Mouse (Mus musculus) neural tube, embryonic 12.5 days (tissue): ENCODE results near the gene Capzb. TPM values are rescaled to one million over a fixed set of nuclear protein-coding genes. Genes with fewer than 3 reads are reported as not detected.

Experiments
- ATAC-seq: fragments of 200-750 bp; cut with Nextera tagmentation; 2 replicates; pipeline ENCODE4 v1.8.0; 2017; ENCODE audit warnings: low read depth, mild to moderate bottlenecking, moderate TSS enrichment, moderate library complexity; ENCODE audit not compliant: low FRiP score
- H3K27ac ChIP-seq: fragments of 300-500 bp; sonication (generic); 2 replicates; pipeline ENCODE4 v1.5.1; 2016
- H3K27me3 ChIP-seq: fragments of 300-500 bp; sonication (generic); replicated peaks from 2 replicates; pipeline ENCODE4 v1.6.1; 2016; ENCODE audit warnings: mild to moderate bottlenecking
- H3K36me3 ChIP-seq: fragments of 300-500 bp; sonication (generic); 2 replicates; pipeline ENCODE4 v1.6.1; 2016; ENCODE audit warnings: mild to moderate bottlenecking
- H3K4me1 ChIP-seq: fragments of 300-500 bp; sonication (generic); 2 replicates; pipeline ENCODE4 v1.6.1; 2016
- H3K4me2 ChIP-seq: fragments of 300-500 bp; sonication (generic); replicated peaks from 2 replicates; pipeline ENCODE4 v1.6.1; 2016; ENCODE audit warnings: mild to moderate bottlenecking
- H3K4me3 ChIP-seq: fragments of 300-500 bp; sonication (generic); 2 replicates; pipeline ENCODE4 v1.5.1; 2016
- H3K9ac ChIP-seq: fragments of 300-500 bp; sonication (generic); 2 replicates; pipeline ENCODE4 v1.6.1; 2016; ENCODE audit warnings: mild to moderate bottlenecking
- H3K9me3 ChIP-seq: fragments of 300-500 bp; sonication (generic); 2 replicates; pipeline ENCODE4 v1.6.1; 2016; ENCODE audit warnings: mild to moderate bottlenecking
- WGBS: fragments of 180-500 bp; shearing (Covaris S2); methylation state at CpG from one replicate; pipeline ENCODE4 v1.1.7; 2016; 5-methylcytosine and 5-hydroxymethylcytosine counted together
- polyA plus RNA-seq: library from polyadenylated mRNA; unstranded; fragments of >200 nt; fragmentation: Nextera tagmentation; extraction: Ambion mirVana; gene quantifications from 2 replicates; pipeline ENCODE4 v1.2.1, GENCODE M21; 2016

Gene Capzb
- polyA plus RNA-seq, 1 experiment from 2014 or later = 373 TPM

DNA sequence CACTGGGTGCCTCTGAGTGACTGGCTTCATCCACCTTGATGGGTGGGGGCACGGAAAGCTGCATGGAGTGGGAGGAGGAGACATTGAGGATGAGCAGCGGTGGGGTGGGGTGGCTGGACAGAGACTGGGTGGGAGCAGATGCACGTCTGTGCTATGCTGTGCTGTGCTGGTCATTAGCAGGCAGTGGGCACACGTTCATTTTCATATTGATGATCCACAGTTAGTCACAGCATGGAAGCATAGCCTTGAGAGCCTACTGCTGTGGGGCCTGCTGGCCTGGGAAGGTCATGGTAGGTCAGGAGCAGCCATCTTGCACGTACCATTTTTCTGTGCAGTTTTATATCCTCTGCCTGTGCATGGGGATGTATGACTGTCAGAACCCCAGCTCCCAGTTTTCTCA lies 56.0 kb downstream of the Capzb start:
- WGBS = 78% methylated on average over 5 of the region's 5 CpGs
- Histone ChIP-seq H3K4me1 (peaks cover 62% of the 10 kb centered on the region), H3K27ac (no peak overlapping the region)

DNA sequence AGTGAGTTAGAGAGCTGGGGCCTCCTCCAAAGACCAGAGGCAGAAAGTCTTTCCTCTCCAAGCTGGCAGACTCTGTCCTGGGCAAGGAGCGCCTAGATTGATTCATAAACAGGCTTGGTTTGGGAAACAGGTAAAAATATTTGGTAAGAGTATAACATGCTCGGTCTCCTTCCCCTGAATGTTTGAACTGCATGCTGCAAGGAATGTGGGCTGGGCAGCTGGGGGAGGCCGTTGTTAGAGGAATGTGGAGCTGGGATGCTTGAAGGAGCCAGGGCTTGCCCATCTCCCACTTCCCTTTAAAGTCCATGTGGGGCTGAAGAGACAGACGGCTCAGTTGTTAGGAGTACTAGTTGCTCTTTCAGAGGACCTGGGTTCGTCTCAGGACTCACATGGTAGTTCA lies 57.3 kb downstream of the Capzb start:
- ATAC-seq = no peak
- Histone ChIP-seq H3K9me3 (no peaks in the 10 kb centered on the region), H3K27ac (no peak overlapping the region), H3K4me1 (peaks cover 51% of the 10 kb centered on the region), H3K36me3 (no peaks in the 10 kb centered on the region), H3K9ac (no peak overlapping the region), H3K4me3 (no peak overlapping the region), H3K27me3 (no peaks in the 10 kb centered on the region), H3K4me2 (no peak overlapping the region)
- whole genome bisulfite sequencing = 65% methylated on average over 5 of the region's 5 CpGs

More for the DNA sequence above, 56.0 kb downstream of the Capzb start:
- Histone ChIP-seq H3K9me3 (no peaks in the 10 kb centered on the region), H3K36me3 (no peaks in the 10 kb centered on the region; the same call in 1 of the 2 replicates), H3K4me3 (no peak overlapping the region), H3K27me3 (no peaks in the 10 kb centered on the region), H3K4me2 (no peak overlapping the region), H3K9ac (no peak overlapping the region)
- no peak for ATAC-seq

DNA sequence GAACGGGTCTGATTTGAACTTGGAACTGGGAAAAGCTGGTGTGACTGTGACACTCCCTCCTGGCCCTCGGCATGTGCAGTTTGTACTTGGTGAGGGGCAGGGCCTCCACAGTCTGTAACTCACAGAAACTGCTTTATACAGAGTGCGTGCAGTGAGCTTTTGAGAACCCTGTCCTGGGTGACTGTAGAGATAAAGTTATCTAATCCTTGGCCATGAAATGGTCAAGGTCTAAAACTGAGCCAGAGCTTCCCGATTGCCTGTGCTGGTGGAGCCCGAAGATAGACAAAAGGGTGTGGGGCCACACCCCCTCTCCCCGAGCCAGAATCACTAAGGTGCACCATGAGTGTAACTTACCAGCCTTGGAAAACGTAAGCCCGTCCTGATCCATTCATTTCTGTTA lies 58.2 kb downstream of the Capzb start:
- Histone ChIP-seq H3K4me2 (no peak overlapping the region), H3K4me3 (no peak overlapping the region), H3K36me3 (no peaks in the 10 kb centered on the region), H3K27me3 (no peaks in the 10 kb centered on the region), H3K9me3 (no peaks in the 10 kb centered on the region), H3K4me1 (peaks cover 44% of the 10 kb centered on the region), H3K27ac (no peak overlapping the region), H3K9ac (no peak overlapping the region)
- 77% methylated on average over 8 of the region's 8 CpGs for WGBS
- ATAC-seq = no peak

DNA sequence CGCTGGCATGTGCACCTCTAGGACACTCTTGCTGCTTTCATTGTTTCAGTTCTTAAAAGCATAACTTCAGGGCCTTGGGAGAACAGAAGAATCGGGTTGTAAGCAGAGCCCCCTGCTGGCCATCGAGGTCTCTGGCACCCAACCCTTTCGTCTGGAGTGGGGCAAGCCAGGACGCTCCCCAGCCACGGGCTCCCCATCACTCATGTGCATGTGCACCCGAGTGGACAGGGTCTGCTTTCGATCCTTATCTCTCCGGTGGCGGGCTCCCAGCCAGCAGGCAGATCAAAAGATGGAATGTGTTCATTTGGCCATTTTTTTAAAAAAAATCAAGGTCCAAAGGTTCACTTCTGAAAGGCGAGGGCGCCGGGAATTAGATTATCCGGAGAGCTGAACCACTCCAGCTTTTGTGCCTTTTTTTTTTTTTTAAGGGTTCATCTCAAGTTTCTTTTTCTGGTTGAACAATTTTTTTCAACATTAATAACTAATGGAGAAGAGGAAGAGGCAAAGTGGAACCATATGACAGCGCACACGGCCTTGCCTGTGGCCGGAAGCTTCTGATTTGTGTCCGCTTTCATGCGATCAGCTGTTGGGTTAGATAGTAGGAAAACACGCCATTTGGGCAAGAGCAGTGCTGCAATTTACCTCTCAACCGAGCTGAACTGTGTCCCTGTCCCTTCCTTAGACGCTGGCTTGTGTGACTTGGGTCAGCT lies 59.5 kb downstream of the Capzb start:
- H3K27me3 ChIP-seq = no peaks in the 10 kb centered on the region
- H3K4me3 ChIP-seq = no peak overlapping the region
- no peak overlapping the region for H3K4me2 ChIP-seq
- H3K9ac ChIP-seq = no peak overlapping the region
- no peaks in the 10 kb centered on the region for H3K9me3 ChIP-seq
- no peak for ATAC-seq
- peaks cover 7% of the 10 kb centered on the region for H3K36me3 ChIP-seq
- peaks cover 31% of the 10 kb centered on the region for H3K4me1 ChIP-seq
- H3K27ac ChIP-seq = no peak overlapping the region
- WGBS = 58% methylated on average over 22 of the region's 22 CpGs

DNA sequence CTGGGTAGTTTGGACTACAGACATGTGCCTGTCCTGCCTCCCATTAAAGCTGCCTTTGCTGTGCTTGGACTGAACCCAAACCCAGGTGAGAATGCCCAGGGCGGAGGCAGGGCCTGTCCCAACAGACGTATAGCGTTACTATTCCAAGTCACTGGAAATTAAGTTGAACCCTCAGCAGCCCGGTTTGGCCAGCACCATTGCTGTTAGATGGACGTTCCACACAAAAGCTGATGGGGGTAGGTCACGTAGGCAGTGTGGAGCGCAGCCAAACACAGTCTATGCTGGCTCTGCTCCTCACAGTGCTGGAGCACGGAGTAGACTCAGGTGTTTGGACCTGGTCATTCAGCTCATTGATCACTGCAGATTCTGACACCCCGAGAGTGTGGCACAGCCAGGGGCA lies 60.5 kb downstream of the Capzb start:
- H3K9me3 ChIP-seq = no peaks in the 10 kb centered on the region
- H3K27ac ChIP-seq = no peak overlapping the region
- H3K27me3 ChIP-seq = no peaks in the 10 kb centered on the region
- no peak overlapping the region for H3K9ac ChIP-seq
- H3K36me3 ChIP-seq = peaks cover 17% of the 10 kb centered on the region
- H3K4me1 ChIP-seq = peaks cover 22% of the 10 kb centered on the region
- 92% methylated on average over 9 of the region's 9 CpGs for WGBS
- no peak for ATAC-seq
- no peak overlapping the region for H3K4me2 ChIP-seq
- no peak overlapping the region for H3K4me3 ChIP-seq

DNA sequence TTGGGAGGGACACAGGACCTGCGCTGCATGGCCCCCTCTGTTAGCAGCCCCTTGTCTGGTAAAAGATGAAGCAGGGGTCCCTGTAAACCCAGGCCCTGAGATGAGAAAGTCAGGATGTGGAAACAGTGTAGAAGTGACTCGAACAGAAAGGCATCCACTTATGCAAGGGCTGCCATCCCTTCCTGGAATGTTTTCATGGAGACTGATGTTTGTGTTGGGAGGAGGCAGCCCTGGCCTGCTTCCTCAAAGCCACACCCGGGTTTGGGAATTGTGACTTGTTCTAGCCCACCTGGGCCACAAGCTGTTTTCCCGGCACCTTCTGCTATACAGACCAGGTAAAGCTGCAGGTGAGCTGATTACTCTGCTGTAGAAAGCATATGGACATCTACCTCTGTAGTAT lies 63.4 kb downstream of the Capzb start:
- Histone ChIP-seq H3K4me1 (peaks cover 7% of the 10 kb centered on the region), H3K36me3 (peaks cover 40% of the 10 kb centered on the region), H3K27ac (no peak overlapping the region), H3K4me3 (no peak overlapping the region), H3K9ac (no peak overlapping the region), H3K9me3 (no peaks in the 10 kb centered on the region), H3K27me3 (no peaks in the 10 kb centered on the region), H3K4me2 (no peak overlapping the region)
- ATAC-seq = no peak
- WGBS = 90% methylated on average over 4 of the region's 4 CpGs

DNA sequence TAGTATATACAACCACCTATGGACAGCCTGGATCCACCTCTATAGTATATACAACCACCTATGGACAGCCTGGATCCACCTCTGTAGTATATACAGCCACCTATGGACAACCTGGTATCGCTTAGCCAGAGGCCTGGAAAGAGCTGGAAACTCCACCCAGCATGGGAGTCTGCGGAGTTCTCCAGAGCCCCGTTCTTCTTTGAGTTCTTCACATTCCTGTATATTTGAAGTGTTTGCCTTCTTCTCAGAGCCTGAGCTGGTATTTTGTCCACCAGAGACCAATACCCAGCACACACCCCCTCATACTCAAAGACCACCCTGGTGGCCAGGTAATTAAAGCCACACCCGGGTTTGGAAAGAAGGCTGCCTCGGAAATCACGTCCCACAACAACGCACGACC lies 64.0 kb downstream of the Capzb start:
- H3K9me3 ChIP-seq = no peaks in the 10 kb centered on the region
- peaks cover 45% of the 10 kb centered on the region for H3K36me3 ChIP-seq
- no peak overlapping the region for H3K27ac ChIP-seq
- ATAC-seq = no peak
- no peak overlapping the region for H3K4me2 ChIP-seq
- H3K9ac ChIP-seq = no peak overlapping the region
- H3K27me3 ChIP-seq = no peaks in the 10 kb centered on the region
- H3K4me1 ChIP-seq = peaks cover 4% of the 10 kb centered on the region
- H3K4me3 ChIP-seq = no peak overlapping the region
- 90% methylated on average over 8 of the region's 8 CpGs for WGBS

DNA sequence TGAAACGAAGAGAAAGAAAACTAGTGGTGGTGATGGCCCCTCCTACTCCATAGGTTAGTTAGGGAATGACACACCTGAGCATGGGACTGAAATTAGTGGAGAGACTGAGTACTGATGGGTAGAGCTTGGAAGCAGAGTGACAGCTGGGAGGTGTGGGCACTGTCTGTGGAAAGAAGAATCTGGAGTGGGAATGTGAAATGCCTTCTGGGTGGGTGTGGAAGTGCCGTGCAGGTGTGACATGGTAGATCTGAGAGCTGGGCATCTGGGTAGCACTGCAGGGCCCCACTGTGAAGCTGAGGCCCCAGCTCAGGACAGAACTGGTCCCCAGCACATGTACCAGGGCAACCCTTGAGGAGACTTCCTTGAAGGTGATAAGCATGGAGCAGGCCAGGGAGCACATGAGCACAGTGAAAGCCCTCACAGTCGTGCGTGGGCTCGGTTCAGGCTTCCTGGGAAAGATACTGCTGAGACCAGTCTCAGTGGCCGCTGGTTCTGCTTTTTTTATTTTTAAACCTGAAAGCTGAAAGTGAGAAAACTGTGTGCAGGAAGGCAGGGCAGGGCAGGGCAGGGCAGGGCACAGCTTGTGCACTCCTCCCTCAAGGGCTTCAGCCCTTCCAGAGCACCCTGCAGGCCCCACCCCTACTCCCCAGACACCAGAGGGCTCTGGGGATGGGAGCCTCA lies 66.1 kb downstream of the Capzb start:
- no peak overlapping the region for H3K4me2 ChIP-seq
- peaks cover 66% of the 10 kb centered on the region for H3K36me3 ChIP-seq
- no peaks in the 10 kb centered on the region for H3K9me3 ChIP-seq
- no peaks in the 10 kb centered on the region for H3K27me3 ChIP-seq
- WGBS = 87% methylated on average over 6 of the region's 6 CpGs
- H3K4me1 ChIP-seq = no peaks in the 10 kb centered on the region
- H3K9ac ChIP-seq = no peak overlapping the region
- no peak overlapping the region for H3K27ac ChIP-seq
- H3K4me3 ChIP-seq = no peak overlapping the region
- no peak for ATAC-seq

DNA sequence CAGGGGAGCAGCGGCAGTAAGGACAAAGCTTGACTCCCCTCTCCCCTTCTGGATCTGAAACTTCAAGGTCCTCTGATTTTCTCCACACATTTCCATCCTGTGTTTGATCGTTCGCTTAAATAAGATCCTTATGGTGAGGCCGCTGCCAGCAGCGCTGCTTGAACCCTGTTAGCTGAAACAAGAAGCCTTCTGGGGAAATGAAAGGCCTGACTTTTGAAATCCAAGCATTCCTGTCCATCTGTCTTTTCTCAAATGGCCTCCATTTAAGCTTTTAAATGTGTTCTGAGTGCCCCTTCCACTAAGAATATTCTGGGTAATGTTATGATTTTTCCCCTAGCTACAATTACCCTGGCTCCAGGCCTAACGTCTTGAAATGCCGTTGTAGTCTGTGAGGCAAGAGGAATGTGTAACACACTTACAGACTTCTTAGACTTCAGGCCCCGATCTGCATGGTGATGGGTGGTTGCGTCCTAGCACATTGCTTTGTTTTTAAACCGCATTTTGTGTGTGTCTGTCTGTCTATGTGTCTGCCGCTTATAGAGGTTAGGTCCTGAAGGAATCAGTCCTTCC lies 66.7 kb downstream of the Capzb start:
- Histone ChIP-seq H3K27me3 (no peaks in the 10 kb centered on the region), H3K9ac (no peak overlapping the region), H3K9me3 (no peaks in the 10 kb centered on the region), H3K36me3 (peaks cover 72% of the 10 kb centered on the region), H3K4me3 (no peak overlapping the region), H3K27ac (no peak overlapping the region), H3K4me1 (no peaks in the 10 kb centered on the region), H3K4me2 (no peak overlapping the region)
- no peak for ATAC-seq
- 91% methylated on average over 11 of the region's 11 CpGs for WGBS

DNA sequence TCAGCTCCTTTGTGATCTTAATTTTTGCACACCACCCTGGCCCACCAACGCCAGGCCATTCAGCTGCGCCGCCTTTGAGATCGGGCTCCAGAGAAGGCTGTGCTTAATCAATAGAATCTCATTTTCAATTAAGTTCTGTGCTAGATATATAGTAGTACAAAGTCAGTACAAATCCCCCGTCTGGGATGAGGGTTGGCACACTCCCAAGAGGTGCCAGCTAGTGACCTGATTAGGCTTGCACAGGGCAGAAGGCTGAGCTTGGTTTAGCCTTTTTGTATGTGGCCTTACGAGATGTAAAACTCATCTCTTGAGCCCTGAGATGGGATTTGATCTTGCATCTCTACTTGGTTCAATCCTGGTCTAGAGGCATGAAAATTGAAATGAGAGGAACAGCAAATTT lies 70.3 kb downstream of the Capzb start:
- Histone ChIP-seq H3K9ac (no peak overlapping the region), H3K9me3 (no peaks in the 10 kb centered on the region), H3K4me2 (no peak overlapping the region), H3K27me3 (no peaks in the 10 kb centered on the region), H3K4me1 (no peaks in the 10 kb centered on the region), H3K27ac (no peak overlapping the region), H3K4me3 (no peak overlapping the region), H3K36me3 (peaks cover 72% of the 10 kb centered on the region)
- ATAC-seq = no peak
- WGBS = 92% methylated on average over 6 of the region's 6 CpGs

DNA sequence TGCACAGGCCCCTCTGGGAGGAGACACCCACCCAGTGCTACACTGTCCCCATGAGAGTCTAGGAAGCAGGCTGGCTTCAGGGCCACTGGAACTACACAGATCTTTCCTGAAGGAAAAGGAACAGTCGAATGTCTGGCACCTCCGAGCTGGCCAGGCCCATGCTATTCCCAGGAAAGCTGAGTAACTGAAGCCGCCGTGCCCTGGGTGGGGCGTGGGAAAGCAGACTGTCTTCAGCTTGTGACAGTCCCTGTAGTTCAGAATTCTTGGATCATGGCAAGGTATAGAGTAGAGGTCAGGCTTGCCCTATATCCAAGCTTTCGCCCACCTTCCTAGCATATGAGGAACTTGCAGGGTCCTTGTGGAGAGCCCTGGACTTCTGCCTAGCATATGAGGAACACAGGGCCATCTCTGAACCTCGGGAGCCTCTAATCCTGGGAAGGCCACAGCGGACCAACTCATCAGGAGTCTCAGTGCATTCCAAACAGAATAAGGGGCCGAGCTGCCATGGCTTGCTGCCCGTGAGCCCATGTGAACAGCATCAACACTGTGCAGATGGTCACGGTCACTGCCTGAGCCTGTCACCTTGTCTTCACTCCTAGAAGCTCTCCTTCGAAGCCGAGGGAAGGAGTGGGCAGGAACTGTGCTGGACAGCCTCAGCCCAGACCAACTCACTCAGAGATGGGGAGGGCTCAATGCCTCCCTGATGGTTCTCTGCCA lies 73.2 kb downstream of the Capzb start:
- peaks cover 56% of the 10 kb centered on the region for H3K36me3 ChIP-seq
- no peak for ATAC-seq
- no peaks in the 10 kb centered on the region for H3K9me3 ChIP-seq
- H3K4me2 ChIP-seq = no peak overlapping the region
- H3K27ac ChIP-seq = no peak overlapping the region
- no peaks in the 10 kb centered on the region for H3K27me3 ChIP-seq
- no peak overlapping the region for H3K9ac ChIP-seq
- WGBS = 88% methylated on average over 13 of the region's 13 CpGs
- H3K4me1 ChIP-seq = no peaks in the 10 kb centered on the region
- H3K4me3 ChIP-seq = no peak overlapping the region

DNA sequence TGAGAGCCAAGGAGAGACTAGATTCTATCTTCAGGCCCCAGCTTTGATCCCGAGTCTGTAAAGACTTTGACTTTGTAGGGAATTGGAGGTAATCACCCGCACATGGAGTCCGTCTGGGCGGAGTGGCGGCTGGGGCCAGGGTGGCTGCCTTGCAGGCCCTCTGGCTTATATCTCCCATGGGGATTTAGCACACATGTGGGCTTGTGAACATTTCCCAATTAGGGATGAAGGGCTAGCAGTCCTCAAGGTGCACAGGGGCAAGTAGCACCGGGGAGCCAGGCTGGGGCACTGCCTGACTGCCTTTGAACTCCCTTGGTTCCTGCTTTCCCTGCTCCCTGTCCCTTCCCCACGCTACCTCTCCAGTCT lies 73.8 kb downstream of the Capzb start:
- ATAC-seq = no peak
- Histone ChIP-seq H3K36me3 (peaks cover 52% of the 10 kb centered on the region), H3K9ac (no peak overlapping the region), H3K4me3 (no peak overlapping the region), H3K27me3 (no peaks in the 10 kb centered on the region), H3K4me1 (no peaks in the 10 kb centered on the region), H3K4me2 (no peak overlapping the region), H3K9me3 (no peaks in the 10 kb centered on the region), H3K27ac (no peak overlapping the region)
- 81% methylated on average over 7 of the region's 7 CpGs for WGBS
